Mouse (Mus musculus): ENCODE measurements around the gene Olfr1297.

Olfr1297 gene

DNA sequence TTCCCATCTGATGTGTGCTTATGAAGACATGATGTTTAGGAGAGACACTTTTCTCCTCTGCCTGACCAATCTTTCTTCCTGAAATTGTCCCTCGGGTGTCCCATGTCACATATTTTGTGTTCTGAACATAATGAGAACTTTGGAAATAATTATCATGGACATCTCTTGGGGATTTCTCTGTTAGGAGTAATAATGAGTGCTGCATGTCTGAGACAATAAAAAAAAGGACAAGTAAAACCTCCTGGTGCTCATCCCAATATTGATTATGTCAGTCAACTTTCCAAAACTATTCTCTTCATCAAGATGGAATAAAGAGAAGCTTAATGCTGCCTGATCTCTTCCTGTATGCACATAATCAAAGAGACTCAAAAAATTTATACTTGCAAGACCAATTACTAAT is at the start of gene Olfr1297:
Gene Olfr1297 (minus strand): TSS at position 101 of the 400 bp plus-strand sequence.
- DNase-seq: no peak

DNA sequence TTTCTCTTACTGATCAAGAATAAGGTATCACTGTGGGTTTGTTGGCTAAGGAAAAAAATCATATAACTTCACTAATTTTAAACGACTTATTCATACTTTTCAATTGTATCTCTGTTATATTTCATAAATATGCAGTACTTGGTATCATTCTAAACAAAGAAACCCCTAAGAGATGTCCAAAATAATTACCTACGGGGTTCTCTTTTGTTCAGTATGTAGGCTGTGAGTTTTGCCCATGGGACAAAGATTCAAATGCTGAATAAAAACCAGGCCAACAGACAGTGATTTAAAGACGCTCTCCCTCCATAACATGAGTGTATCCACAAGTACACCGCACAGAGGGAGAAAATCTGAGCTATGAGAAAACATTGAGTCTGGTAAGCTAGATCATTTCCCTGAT is 34.8 kb upstream of the Olfr1297 start, which contains the start of gene Olfr1299:
Gene Olfr1299 (plus strand): TSS at position 301 of the 400 bp plus-strand sequence.
- DNase-seq: no peak

DNA sequence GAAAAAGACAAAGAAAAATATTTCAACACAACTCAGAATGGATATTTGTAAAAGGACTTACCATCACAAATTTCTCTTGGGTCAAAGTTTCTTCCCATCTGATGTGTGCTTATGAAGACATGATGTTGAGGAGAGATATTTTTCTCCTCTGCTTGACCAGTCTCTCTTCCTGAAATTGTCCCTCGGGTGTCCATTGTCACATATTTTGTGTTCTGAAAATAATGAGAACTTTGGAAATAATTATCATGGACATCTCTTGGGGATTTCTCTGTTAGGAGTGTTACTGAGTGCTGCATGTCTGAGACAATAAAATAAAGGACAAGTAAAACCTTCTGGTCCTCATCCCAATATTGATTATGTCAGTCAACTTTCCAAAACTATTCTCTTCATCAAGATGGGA is 22.8 kb upstream of the Olfr1297 start, which contains the start of gene Olfr1298:
Gene Olfr1298 (minus strand): TSS at position 101 of the 400 bp plus-strand sequence.
- DNase-seq: no peak

DNA sequence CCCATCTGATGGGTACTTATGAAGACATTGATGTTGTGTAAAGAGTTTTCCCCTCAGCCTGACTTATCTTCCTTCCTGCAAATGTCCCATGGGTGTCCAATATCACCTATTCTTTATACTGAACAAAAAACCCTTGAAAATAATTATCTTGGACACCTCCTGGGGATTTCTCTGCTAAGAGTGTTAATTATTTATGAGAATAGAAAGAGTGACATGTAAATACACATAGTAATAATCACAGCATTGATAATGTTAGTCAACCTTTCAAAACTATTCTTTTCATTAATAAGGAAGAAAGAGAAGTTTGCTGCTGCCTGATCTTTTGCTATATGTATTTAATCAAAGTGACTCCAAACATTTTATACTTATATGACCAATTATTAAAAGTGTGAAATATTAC is 56.7 kb downstream of the Olfr1297 start, which contains the start of gene Olfr1295:
Gene Olfr1295 (minus strand): TSS at position 101 of the 400 bp plus-strand sequence.
- no peak for DNase-seq
